Mouse (Mus musculus): ENCODE data around the gene Ccdc117. TPM values are rescaled to one million over a fixed set of nuclear protein-coding genes. Genes with fewer than 3 reads are reported as not detected.
"Not testable (repeated sequence)": the region's sequence is repeated elsewhere in the genome, so short reads cannot be mapped to it uniquely, and the experiment has no call there.

The Ccdc117 gene
- total RNA-seq, 2 experiments from 2014 or later = 11.0 to 17.2 TPM

- DNase-seq (ENCODE audit: extremely low spot score in 1 of 2, low spot score in 1 of 2) = no peak
Measured at GRCm38 (mm10) chr11:5512099-5512725, 29.8 kb downstream of the Ccdc117 start.

GRCm38 (mm10) chr11:5510686-5511085 lies 31.3 kb downstream of the Ccdc117 start:
- DNase-seq (ENCODE audit: extremely low spot score in 1 of 2, low spot score in 1 of 2) = not testable (repeated sequence)

- DNase-seq (ENCODE audit: extremely low spot score in 1 of 2, low spot score in 1 of 2) = no peak
Measured at GRCm38 (mm10) chr11:5510099-5510391, 31.9 kb downstream of the Ccdc117 start.

- DNase-seq (ENCODE audit: extremely low spot score in 1 of 2, low spot score in 1 of 2) = no peak
Measured at GRCm38 (mm10) chr11:5509215-5510098, 32.5 kb downstream of the Ccdc117 start.

GRCm38 (mm10) chr11:5505856-5506575 lies 36.0 kb downstream of the Ccdc117 start:
- DNase-seq (ENCODE audit: extremely low spot score in 1 of 2, low spot score in 1 of 2) = no peak

GRCm38 (mm10) chr11:5502351-5503051 lies 39.5 kb downstream of the Ccdc117 start:
- DNase-seq (ENCODE audit: extremely low spot score in 1 of 2, low spot score in 1 of 2) = no peak

- DNase-seq (ENCODE audit: extremely low spot score in 1 of 2, low spot score in 1 of 2) = no peak
Measured at GRCm38 (mm10) chr11:5500903-5501741, 40.9 kb downstream of the Ccdc117 start.

GRCm38 (mm10) chr11:5499961-5500644 lies 41.9 kb downstream of the Ccdc117 start:
- no peak for DNase-seq (ENCODE audit: extremely low spot score in 1 of 2, low spot score in 1 of 2)

GRCm38 (mm10) chr11:5498931-5499661 lies 42.9 kb downstream of the Ccdc117 start:
- no peak for DNase-seq (ENCODE audit: extremely low spot score in 1 of 2, low spot score in 1 of 2)

- no peak for DNase-seq (ENCODE audit: extremely low spot score in 1 of 2, low spot score in 1 of 2)
Measured at GRCm38 (mm10) chr11:5498422-5498821, 43.6 kb downstream of the Ccdc117 start.

GRCm38 (mm10) chr11:5496559-5497248 lies 45.3 kb downstream of the Ccdc117 start:
- DNase-seq (ENCODE audit: extremely low spot score in 1 of 2, low spot score in 1 of 2) = no peak

GRCm38 (mm10) chr11:5495906-5496305 lies 46.1 kb downstream of the Ccdc117 start:
- DNase-seq (ENCODE audit: extremely low spot score in 1 of 2, low spot score in 1 of 2) = no peak

- DNase-seq (ENCODE audit: extremely low spot score in 1 of 2, low spot score in 1 of 2) = no peak
Measured at GRCm38 (mm10) chr11:5495286-5495832, 46.6 kb downstream of the Ccdc117 start.

GRCm38 (mm10) chr11:5493869-5494268 lies 48.1 kb downstream of the Ccdc117 start:
- DNase-seq (ENCODE audit: extremely low spot score in 1 of 2, low spot score in 1 of 2) = no peak

GRCm38 (mm10) chr11:5491912-5492311 lies 50.1 kb downstream of the Ccdc117 start:
- DNase-seq (ENCODE audit: extremely low spot score in 1 of 2, low spot score in 1 of 2) = no peak

- DNase-seq (ENCODE audit: extremely low spot score in 1 of 2, low spot score in 1 of 2) = no peak
Measured at GRCm38 (mm10) chr11:5490989-5491656, 50.9 kb downstream of the Ccdc117 start.

- DNase-seq (ENCODE audit: extremely low spot score in 1 of 2, low spot score in 1 of 2) = not testable (repeated sequence)
Measured at GRCm38 (mm10) chr11:5489433-5489832, 52.6 kb downstream of the Ccdc117 start.
